Mouse (Mus musculus) kidney, postnatal 10 days (tissue): ENCODE measurements at regions not wholly inside any gene's neighbourhood (a gene's known extent, or its start where the extent isn't known, plus 50 kb on each side); places are given as distances from the start of the nearest gene placed in this dataset.
A peak's percentile ranks its signal among the peaks of the same experiment; 100 is the strongest.
"Not testable (repeated sequence)": the region's sequence is repeated elsewhere in the genome, so short reads cannot be mapped to it uniquely, and the experiment has no call there.

Source experiments
- DNase-seq: peaks from one replicate; pipeline ENCODE4 v3.0.0; 2021; ENCODE audit warnings: mixed read lengths

DNA sequence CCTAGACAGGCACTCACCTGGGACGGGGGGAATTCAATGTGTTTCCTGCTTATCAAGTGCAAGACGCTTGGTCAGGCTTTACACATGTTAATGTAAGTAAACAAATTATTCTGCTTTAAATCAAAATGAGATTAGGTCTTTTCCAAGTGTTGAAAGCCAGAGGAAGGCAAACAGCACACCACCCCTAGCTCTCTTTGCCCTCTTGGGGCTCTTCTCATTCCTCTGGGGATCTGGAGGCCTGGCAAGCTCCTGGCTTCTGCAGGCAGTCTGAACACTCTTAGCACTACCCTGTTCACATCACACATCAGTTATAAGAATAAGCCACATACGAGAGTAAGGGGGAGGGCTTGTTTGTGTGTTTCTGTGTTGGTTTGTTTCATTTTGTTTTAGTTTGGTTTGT lies 142.8 kb upstream of the Hes1 start:
- DNase-seq = no peak

DNA sequence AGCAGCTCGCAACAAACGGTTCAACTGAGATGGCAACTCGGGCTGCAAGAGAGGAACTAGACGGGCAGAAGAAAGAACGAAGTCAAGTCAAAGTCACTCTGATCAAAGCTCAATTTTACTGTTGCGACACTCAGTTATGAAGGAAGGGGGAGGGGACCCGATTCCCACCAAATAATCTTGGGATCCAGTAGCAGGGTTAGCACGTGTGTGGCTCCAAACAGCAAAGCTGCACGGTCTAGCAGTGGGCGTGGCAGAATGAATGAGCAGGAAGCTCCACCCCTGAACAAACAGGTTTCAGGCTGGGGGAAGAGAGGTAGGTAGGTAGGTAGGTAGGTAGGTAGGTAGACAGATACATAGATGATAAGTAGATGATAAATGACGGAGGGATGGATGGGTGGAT lies 136.9 kb upstream of the Hes1 start:
- not testable (repeated sequence) for DNase-seq

- no peak for DNase-seq
These were observed 135.9 kb upstream of the Hes1 start for GRCm38 (mm10) chr16:29928291-29928690.

DNA sequence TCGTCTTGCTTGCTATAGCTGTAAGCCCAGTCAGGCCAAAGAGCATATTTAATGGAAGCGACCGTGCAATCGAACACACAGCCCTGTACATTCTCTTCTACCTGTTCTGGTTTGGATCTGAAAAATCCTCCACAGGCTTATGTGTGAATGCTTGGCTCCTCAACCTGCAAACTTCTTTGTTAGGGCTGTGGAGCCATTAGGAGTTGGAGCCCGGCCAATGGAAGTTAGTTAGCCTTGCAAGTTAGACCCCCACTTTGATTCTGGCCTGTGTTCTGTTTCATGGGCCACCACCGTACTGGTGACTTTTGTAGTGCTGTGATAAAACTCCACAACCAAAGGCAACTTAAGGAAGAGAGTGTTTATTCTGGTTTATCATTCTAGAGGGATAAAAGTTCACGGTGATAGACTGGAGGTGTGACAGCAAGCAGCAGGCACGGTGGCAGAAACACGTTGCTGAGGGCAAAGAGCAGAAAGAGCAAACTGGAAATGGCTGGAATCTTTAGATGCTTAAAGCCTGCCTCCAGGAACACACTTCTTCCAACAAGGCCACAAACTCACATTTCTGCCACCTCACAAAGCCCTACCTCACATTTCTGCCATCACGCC lies 132.3 kb upstream of the Hes1 start:
- no peak for DNase-seq

- DNase-seq = no peak
These were observed 129.5 kb upstream of the Hes1 start for GRCm38 (mm10) chr16:29934649-29935048.

DNA sequence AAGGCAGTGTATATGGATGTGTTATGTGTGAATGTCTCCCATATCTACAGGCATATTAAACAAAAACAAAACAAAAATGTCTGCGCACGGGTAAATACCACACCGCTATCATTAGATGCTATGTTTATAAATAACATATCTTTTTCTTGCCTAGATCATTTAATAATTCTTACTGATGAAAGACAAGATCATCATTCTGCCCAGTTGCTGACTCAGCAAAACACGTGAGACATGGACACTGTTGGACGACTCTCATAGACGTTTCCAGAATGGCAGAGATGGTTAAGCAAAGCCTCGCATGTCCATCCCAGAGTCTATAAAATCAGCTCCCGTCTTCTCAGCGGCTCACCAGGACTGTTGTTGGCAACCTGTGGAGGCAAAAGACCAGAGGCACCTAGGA lies 125.5 kb upstream of the Hes1 start:
- DNase-seq = no peak

DNA sequence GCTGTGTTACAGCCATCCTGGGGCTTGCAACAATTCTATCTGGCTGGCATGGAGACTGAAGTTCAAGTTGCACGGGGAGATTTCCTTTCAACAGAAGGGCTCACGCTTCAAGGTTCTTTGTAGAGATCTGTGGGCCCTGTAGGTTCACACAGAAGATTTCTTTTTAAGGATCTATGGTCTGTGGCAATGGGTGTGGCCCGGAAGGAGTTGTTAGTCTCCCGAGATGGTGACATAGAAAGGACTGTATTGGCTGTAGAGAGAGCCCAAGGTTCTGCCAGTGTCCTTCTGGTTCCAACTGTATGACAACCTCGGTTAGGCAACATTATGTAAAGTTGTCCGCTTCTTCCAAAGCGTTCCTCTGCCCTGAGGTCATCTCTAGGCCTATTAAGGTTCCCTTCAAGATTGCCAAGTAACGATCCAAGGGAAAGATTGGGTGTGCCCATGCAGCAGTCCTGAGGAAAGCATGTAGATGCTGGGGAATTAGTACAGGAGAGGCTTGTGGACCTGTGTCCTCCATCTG lies 124.8 kb upstream of the Hes1 start:
- no peak for DNase-seq

- no peak for DNase-seq
These were observed 124.1 kb upstream of the Hes1 start for GRCm38 (mm10) chr16:29939869-29940707.

DNA sequence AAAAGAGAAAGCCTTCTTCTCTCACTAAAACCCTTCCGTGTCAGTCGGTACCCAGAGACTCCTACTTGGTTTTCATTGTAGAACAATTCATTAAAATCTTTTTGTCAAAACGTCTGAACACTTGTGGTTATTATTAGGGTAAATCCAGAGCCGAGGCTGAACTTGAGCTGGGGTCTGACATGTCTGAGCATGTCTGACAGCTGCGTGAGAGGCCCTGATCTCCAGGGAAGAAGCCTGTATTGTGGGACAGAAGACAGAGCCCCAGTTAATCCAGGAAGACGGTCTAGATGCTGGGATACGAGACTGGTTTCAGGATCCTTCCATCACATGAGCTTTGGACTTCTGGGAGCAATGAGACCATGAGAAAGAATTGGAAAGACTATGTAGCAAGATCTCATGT lies 122.1 kb upstream of the Hes1 start:
- DNase-seq = no peak

GRCm38 (mm10) chr16:29943963-29944860 lies 120.0 kb upstream of the Hes1 start:
- peak; percentile 83 for DNase-seq

DNA sequence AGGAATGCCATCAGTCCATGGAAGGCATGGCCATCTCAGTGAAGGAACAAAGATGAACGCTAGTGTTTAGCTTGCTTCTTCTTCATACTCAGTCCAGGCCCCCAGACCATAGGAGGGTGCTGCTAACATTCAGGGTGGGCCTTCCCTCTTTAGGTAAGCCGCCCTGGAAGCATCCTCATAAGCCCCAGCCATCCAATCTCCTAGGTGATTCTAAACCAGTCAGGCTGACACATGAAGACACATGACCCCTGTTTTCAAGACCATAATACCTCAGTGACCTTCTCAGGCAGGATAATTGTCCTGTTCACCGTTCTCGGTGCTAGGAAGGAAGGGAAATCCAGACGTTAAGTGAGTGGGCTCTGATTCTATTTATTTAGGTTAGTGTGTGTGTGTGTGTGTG lies 119.2 kb upstream of the Hes1 start:
- no peak for DNase-seq

- peak; percentile 46 for DNase-seq
These were observed 118.8 kb upstream of the Hes1 start for GRCm38 (mm10) chr16:29945376-29945890.

DNA sequence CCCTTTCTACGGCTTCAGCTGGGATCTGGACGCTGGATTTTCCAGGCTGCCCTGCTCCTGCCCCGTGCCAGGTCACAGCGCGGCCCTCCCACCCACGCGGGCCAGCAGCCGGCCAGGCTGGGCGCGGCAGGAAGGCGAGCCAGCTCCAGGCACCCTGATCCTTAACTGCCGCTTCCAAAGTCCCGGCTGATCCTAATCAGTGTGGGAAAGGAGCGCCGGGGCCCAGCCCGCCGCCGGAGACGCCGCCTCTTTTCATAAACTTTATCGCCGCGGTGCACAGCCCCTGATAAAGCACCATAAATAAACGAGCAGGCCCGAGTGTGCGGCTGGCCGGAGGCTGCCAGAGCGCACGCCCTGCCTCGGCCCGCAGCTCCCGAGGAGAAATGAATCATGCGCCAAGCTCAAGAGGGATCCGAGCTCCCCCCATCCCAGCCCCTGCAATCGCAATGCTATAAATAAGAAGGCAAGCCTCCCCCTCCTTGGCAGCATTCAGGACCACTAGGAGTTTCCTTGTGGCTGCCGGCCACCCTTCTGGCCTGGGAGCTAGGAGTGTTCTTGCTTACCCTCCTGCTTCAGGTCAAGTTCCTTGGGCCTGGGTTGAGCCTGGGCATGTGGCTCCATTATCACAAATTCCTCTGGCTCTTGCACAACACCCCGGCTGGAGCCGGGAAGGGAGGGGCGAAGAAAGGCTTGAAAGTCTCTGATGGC lies 118.1 kb upstream of the Hes1 start:
- DNase-seq = peak; percentile 91

- DNase-seq = peak; percentile 52
These were observed 117.2 kb upstream of the Hes1 start for GRCm38 (mm10) chr16:29946966-29947365.

DNA sequence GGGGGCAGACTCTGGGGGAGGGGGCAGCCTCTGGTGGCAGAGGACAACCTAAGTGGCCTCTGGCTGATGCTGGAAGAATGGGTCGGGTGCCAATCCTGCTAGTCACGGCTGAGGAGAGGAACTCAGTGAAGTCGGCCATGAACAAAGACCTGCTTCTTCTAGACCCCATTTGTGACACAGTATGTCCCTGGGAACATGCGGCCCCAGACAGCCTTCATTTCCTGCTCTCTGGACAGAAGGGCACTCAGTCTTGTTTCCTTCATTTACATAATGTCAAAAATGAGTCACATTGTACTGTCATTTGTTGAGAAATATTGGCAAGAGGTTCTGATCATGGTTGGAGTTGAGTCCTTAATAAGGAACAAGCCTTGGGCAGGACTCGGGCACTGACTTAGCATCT lies 116.5 kb upstream of the Hes1 start:
- DNase-seq = peak; percentile 17

- no peak for DNase-seq
These were observed 114.0 kb upstream of the Hes1 start for GRCm38 (mm10) chr16:29950136-29950535.

DNA sequence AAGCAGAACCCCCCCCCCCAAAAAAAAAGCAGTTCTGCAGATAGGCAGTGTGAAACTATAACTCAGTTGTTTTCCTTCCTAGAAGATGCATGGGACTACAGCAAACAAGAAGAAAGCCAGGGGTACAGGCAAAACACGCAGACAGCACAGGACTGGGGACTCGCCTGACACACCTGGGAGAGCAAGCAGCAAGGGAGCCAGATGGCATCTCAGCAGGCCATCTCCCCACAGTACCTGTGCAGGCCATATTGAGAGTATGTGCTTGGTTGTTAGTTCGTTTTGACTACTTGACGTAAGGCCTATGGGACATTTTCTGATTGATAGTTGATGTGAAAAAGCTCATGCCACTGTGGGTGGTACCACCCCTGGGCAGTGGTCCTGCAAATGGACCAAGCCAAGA lies 113.4 kb upstream of the Hes1 start:
- no peak for DNase-seq

DNA sequence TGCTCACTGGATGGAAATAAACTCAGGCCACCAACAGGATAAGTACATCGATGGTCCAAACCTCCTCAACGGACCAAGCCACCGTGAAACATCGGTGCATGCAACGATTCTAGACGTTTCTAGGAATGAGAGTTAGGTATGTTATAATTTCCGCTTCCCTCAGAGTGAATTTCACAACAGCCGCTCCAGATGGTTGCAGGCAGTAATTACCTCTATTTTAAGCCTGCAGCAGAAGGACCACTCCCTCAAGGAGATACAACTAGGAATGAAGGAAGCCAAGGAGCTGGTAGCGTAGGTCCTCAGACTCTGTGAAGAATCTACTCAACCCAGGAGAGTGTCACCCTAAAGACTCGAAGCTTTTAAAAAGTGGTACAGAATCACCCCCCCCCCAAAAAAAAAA lies 109.5 kb upstream of the Hes1 start:
- DNase-seq = no peak

GRCm38 (mm10) chr16:29956904-29957303 lies 107.3 kb upstream of the Hes1 start:
- DNase-seq = no peak

DNA sequence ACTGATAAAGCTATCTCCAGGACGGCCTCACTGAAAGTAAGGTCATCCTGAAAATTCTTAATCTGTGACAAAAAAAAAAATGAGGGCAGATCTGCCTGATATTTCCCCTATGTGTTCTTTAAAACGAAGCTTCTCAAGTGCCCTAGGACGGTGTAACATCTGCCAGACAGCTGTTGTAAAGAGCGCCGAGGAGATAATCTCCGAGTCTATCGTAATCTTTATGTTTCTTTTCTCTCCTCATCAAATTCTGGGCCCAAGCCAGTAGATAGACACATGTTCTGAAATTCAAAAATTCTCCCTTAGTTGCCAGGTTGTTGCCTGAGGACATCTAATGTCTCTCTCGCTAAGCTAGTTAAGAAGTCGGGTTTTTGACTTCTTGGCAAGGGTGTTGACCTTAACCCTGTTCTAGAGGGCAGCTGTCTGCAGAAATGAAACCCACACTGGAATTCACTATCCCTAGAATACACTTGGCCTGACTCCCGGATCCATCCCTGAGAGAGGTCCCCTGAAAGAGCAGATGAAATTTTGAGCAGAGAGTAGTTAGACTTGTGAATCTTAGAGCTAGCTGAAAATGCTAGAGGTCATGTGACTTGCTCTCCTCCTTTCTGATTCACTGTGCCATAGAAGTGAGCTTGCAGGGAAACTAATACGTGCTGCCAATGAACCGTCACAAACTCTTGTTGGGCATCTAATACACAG lies 104.1 kb upstream of the Hes1 start:
- no peak for DNase-seq

DNA sequence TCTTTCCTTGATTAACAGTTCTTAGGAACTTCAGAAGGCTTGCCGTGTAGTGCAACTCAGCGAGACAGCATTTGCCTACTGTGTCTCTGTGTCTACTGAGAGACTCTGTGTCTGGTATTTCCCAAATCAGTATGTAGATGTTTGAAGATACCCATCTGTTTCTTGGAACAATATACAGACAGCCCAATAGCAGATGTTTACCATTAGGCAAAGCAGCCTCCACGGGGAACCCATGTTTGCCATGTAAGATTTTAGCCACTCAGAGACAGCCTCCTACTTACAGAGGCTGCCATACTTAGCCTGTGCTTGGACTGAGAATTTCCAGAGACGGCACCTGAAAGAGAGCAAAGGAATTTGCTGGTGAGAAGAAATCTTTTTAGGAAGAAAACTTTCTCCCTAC lies 100.9 kb upstream of the Hes1 start:
- no peak for DNase-seq

- DNase-seq = no peak
These were observed 99.6 kb upstream of the Hes1 start for GRCm38 (mm10) chr16:29964563-29964962.
